Mouse (Mus musculus): ENCODE results near the gene Gm9803.

DNA sequence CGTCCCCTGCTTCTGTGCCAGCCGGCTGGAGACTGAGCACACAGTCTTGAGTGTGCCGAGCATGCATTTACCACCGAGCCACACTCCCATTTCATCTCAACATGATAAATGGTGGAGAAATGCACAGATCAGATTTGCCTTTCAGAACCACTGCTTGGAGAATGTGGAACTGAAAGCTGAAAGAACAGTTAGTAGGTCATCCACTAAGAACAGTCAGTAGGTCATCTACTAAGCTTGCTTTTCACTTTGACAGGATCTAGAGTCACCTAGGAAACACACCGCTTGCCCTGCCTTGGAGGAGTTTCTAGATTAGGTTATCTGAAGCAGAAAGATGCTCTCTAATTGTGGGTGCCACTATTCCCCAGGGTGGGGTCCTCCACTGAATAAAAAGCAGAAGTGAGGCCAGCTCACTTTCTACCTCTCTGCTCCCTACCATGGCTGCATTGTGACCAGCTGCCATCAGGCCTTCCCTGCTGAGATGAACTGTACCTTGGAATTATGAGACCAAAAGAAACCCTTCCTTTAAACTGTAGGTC lies 33.8 kb downstream of the Gm9803 start:
- TF ChIP-seq CTCF (IDR thresholded peaks at IDR 0.05; ENCODE audit: low read depth): no peak
- no peak for TF ChIP-seq EP300 (IDR thresholded peaks at IDR 0.05; ENCODE audit: low read depth)
